Mouse (Mus musculus) testis, adult 2 months (tissue): Measurements from ENCODE around the gene Eif5a2. TPM values are rescaled to one million over a fixed set of nuclear protein-coding genes. Genes with fewer than 3 reads are reported as not detected.

Experiments used
- H3K27ac ChIP-seq: fragments of 200-500 bp; 2 replicates; pipeline ENCODE4 v1.5.1; 2012; ENCODE audit warnings: low read depth, low read length; ENCODE audit not compliant: control insufficient read depth, insufficient read depth
- H3K27me3 ChIP-seq: fragments of 200-500 bp; 2 replicates; pipeline ENCODE4 v1.6.1; 2012; ENCODE audit warnings: mild to moderate bottlenecking, low read length, moderate library complexity; ENCODE audit not compliant: control insufficient read depth, insufficient read depth
- H3K36me3 ChIP-seq: fragments of 200-500 bp; 2 replicates; pipeline ENCODE4 v1.6.1; 2012; ENCODE audit warnings: mild to moderate bottlenecking, low read length; ENCODE audit not compliant: control insufficient read depth, insufficient read depth
- H3K4me1 ChIP-seq: fragments of 200-500 bp; 2 replicates; pipeline ENCODE4 v1.6.1; 2012; ENCODE audit warnings: low read length; ENCODE audit not compliant: control insufficient read depth, insufficient read depth
- H3K4me3 ChIP-seq: fragments of 200-500 bp; 2 replicates; pipeline ENCODE4 v1.5.1; 2012; ENCODE audit warnings: low read depth, mild to moderate bottlenecking, low read length, moderate library complexity, mixed read lengths; ENCODE audit not compliant: control insufficient read depth
- CTCF ChIP-seq: fragments of 200-500 bp; IDR thresholded peaks from 2 replicates; pipeline ENCODE4 v1.5.1; 2012; ENCODE audit warnings: low read depth, mild to moderate bottlenecking, inconsistent platforms, low read length, moderate library complexity; ENCODE audit not compliant: control insufficient read depth, insufficient read depth, insufficient replicate concordance
- POLR2A ChIP-seq: fragments of 200-500 bp; IDR thresholded peaks from 2 replicates; pipeline ENCODE4 v1.6.1; 2012; ENCODE audit warnings: low read depth, mild to moderate bottlenecking, inconsistent platforms, low read length, moderate library complexity; ENCODE audit not compliant: control insufficient read depth
- polyA plus RNA-seq: library from polyadenylated mRNA; depleted of rRNA; stranded (reverse); fragments of >200 nt; gene quantifications from 2 replicates; pipeline ENCODE4 v1.2.3, GENCODE M21; 2012

Gene Eif5a2
- polyA plus RNA-seq, 1 experiment: 5.5 TPM

- H3K4me1 ChIP-seq: peaks cover 6% of the 10 kb centered on the region
- TF ChIP-seq POLR2A: no peak
- no peak for TF ChIP-seq CTCF
- no peaks in the 10 kb centered on the region for H3K36me3 ChIP-seq
- no peak overlapping the region for H3K4me3 ChIP-seq
- H3K27ac ChIP-seq: no peak overlapping the region
- no peaks in the 10 kb centered on the region for H3K27me3 ChIP-seq
These were observed 4.6 kb upstream of the Eif5a2 start for GRCm38 (mm10) chr3:28776491-28776890.

DNA sequence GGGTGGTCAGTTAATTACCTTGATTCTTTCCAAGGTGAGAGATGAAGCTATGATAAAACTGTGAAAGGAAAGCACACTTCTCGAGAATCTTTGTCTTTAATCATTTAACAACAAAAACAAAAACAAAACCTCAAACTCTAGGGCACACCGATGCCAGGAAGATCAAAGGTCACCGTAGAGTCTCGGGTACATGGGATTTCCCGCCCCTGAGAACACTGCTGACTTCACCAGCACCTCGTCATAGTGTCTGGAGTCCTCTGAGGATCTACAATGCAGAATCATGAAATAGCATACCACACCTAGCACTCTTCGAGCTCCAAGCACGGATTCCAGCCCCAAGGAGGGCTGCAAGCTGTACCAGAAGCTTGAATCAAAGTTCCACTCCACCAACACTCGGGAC, 565 bp upstream of the Eif5a2 start:
- peak overlapping the region; percentile 79 for H3K27ac ChIP-seq

DNA sequence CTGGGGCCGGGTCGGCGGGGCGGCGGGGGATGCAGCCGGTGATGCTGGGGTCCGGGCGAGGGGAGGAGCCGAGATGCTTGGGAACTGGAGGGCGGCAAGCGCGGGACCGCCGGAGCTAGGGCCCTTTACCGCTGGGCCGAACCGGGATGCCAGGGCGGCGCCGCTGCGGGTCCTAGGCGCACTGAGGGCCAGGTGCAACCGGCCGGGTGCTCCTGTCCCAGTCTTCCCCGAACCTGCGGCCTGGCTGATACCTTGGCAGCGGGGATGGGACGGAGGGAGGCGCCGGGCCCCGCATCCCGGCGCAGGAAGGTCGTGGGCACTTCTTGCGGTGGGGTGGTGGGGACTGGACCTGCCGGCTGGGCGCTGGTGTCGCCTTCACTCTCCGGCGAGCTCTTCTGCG, 346 bp downstream of the Eif5a2 start:
- Histone ChIP-seq H3K4me1 (peaks cover 8% of the 10 kb centered on the region), H3K27me3 (no peaks in the 10 kb centered on the region), H3K36me3 (no peaks in the 10 kb centered on the region), H3K27ac (peak overlapping the region; percentile 75; the same call in 1 of the 2 replicates), H3K4me3 (peak overlapping the region; percentile 98)
- no peak for TF ChIP-seq POLR2A
- no peak for TF ChIP-seq CTCF

More for the DNA sequence above, 565 bp upstream of the Eif5a2 start:
- Histone ChIP-seq H3K27me3 (no peaks in the 10 kb centered on the region), H3K4me1 (peaks cover 8% of the 10 kb centered on the region), H3K4me3 (peak overlapping the region; percentile 98), H3K36me3 (no peaks in the 10 kb centered on the region)
- no peak for TF ChIP-seq CTCF
- no peak; the same call in 1 of the 2 replicates for TF ChIP-seq POLR2A

DNA sequence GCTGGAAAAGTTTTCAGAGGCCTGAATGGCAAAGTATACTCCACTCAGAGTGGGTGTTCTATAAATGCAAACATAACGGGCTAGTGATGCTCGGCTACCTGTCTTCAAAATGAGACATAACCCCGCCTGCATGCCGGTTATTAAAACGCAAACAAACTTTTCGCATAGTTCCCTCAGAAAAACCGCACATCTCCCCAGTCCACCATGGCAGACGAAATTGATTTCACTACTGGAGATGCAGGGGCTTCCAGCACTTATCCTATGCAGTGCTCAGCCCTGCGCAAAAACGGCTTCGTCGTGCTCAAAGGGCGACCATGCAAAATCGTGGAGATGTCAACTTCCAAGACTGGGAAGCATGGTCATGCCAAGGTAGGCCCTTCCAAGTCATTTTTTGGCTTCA, 772 bp downstream of the Eif5a2 start:
- H3K27ac ChIP-seq: no peak overlapping the region
- peak overlapping the region; percentile 98 for H3K4me3 ChIP-seq
- H3K36me3 ChIP-seq: no peaks in the 10 kb centered on the region
- TF ChIP-seq CTCF (no peak), POLR2A (no peak)
- H3K4me1 ChIP-seq: peaks cover 8% of the 10 kb centered on the region
- no peaks in the 10 kb centered on the region for H3K27me3 ChIP-seq

DNA sequence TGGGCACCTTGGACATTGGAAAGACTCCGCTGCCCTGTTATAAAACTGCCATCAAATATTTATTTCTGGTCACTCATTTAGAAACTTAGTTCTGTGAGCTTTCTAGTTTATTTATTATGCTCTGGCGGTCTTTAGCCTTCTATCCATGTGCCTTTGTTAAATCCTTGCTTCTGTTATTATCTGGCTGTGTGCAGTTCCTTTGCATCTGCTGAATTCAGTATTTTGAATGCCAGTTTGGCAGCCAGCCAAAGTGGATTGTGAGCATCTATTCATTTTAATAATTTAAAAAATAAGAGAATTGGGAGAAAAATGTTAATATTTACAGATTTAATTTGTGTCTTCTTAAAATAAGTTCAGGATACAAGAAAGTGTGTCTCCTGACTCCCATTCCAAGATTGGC, 3.1 kb downstream of the Eif5a2 start:
- Histone ChIP-seq H3K4me3 (no peak overlapping the region), H3K36me3 (no peaks in the 10 kb centered on the region), H3K27me3 (no peaks in the 10 kb centered on the region), H3K27ac (no peak overlapping the region), H3K4me1 (peaks cover 8% of the 10 kb centered on the region)
- TF ChIP-seq POLR2A (no peak), CTCF (no peak)

GRCm38 (mm10) chr3:28794835-28795234, 13.8 kb downstream of the Eif5a2 start:
- Histone ChIP-seq H3K4me1 (no peaks in the 10 kb centered on the region), H3K36me3 (no peaks in the 10 kb centered on the region; the same call in 1 of the 2 replicates), H3K4me3 (no peak overlapping the region), H3K27me3 (no peaks in the 10 kb centered on the region), H3K27ac (no peak overlapping the region)
- TF ChIP-seq POLR2A (no peak), CTCF (no peak)

GRCm38 (mm10) chr3:28805301-28806097, 24.4 kb downstream of the Eif5a2 start, which contains the start of gene Rpl22l1:
Rpl22l1 (plus strand) TSS chr3:28805436.
- Histone ChIP-seq H3K4me3 (peak within 1 kb of the TSS; percentile 96), H3K27me3 (no peaks in the 10 kb centered on the region), H3K36me3 (no peaks in the 10 kb centered on the region), H3K4me1 (no peaks in the 10 kb centered on the region; the same call in 1 of the 2 replicates), H3K27ac (peak within 1 kb of the TSS; percentile 95)
- TF ChIP-seq CTCF (no peak), POLR2A (peak; percentile 99)
